Mouse (Mus musculus) kidney, embryonic 15.5 days (tissue): Measurements from ENCODE around the gene Maea. TPM values are rescaled to one million over a fixed set of nuclear protein-coding genes. Genes with fewer than 3 reads are reported as not detected.
A peak's percentile ranks its signal among the peaks of the same experiment; 100 is the strongest.

ENCODE experiments used
- ATAC-seq: fragments of 200-750 bp; cut with Nextera tagmentation; replicated peaks from 2 replicates; pipeline ENCODE4 v1.8.0; 2017; ENCODE audit warnings: moderate TSS enrichment; ENCODE audit not compliant: low FRiP score
- H3K27ac ChIP-seq: fragments of 300-500 bp; sonication (generic); 2 replicates; pipeline ENCODE4 v1.5.1; 2015; ENCODE audit warnings: mild to moderate bottlenecking, inconsistent platforms
- H3K27me3 ChIP-seq: fragments of 300-500 bp; sonication (generic); 2 replicates; pipeline ENCODE4 v1.6.1; 2015; ENCODE audit warnings: inconsistent platforms
- H3K36me3 ChIP-seq: fragments of 300-500 bp; sonication (generic); 2 replicates; pipeline ENCODE4 v1.6.1; 2015; ENCODE audit warnings: inconsistent platforms
- H3K4me1 ChIP-seq: fragments of 300-500 bp; sonication (generic); 2 replicates; pipeline ENCODE4 v1.6.1; 2015; ENCODE audit warnings: inconsistent platforms
- H3K4me2 ChIP-seq: fragments of 300-500 bp; sonication (generic); 2 replicates; pipeline ENCODE4 v1.6.1; 2015; ENCODE audit warnings: moderate library complexity, mild to moderate bottlenecking, inconsistent platforms
- H3K4me3 ChIP-seq: fragments of 300-500 bp; sonication (generic); replicated peaks from 2 replicates; pipeline ENCODE4 v1.5.1; 2015; ENCODE audit warnings: mild to moderate bottlenecking, inconsistent platforms
- H3K9ac ChIP-seq: fragments of 300-500 bp; sonication (generic); 2 replicates; pipeline ENCODE4 v1.6.1; 2015; ENCODE audit warnings: mild to moderate bottlenecking, inconsistent platforms
- H3K9me3 ChIP-seq: fragments of 300-500 bp; sonication (generic); replicated peaks from 2 replicates; pipeline ENCODE4 v1.6.1; 2016; ENCODE audit warnings: inconsistent platforms
- WGBS: fragments of 180-500 bp; shearing (Covaris S2); methylation state at CpG from one replicate; pipeline ENCODE4 v1.1.7; 2015; ENCODE audit warnings: mixed read lengths; 5-methylcytosine and 5-hydroxymethylcytosine counted together
- polyA plus RNA-seq: library from polyadenylated mRNA; unstranded; fragments of >200 nt; fragmentation: Nextera tagmentation; extraction: Ambion mirVana; gene quantifications from 2 replicates; pipeline ENCODE4 v1.2.1, GENCODE M21; 2015

Gene Maea
- polyA plus RNA-seq: 131 and 135 TPM in 2 replicates

- Histone ChIP-seq H3K4me1 (peaks cover 17% of the 10 kb centered on the region), H3K36me3 (peaks cover 7% of the 10 kb centered on the region; the same call in 1 of the 2 replicates), H3K4me2 (peak within 1 kb of the TSS; percentile 69), H3K4me3 (peak within 1 kb of the TSS; percentile 87), H3K27me3 (no peaks in the 10 kb centered on the region), H3K9me3 (no peaks in the 10 kb centered on the region; the same call in 1 of the 2 replicates), H3K9ac (peak within 1 kb of the TSS; percentile 91), H3K27ac (peak within 1 kb of the TSS; percentile 88)
- under 1% methylated on average over 71 of the region's 71 CpGs for WGBS
- ATAC-seq: peak; percentile 100
Observed at GRCm38 (mm10) chr5:33335273-33335976, at the start of gene Maea. Gene Maea (plus strand): TSS chr5:33335509.

- no peak overlapping the region for H3K9ac ChIP-seq
- no peak overlapping the region for H3K4me3 ChIP-seq
- 48% methylated on average over 16 of the region's 16 CpGs for WGBS
- H3K4me2 ChIP-seq: no peak overlapping the region
- no peak overlapping the region for H3K27ac ChIP-seq
- H3K27me3 ChIP-seq: no peaks in the 10 kb centered on the region
- no peaks in the 10 kb centered on the region for H3K36me3 ChIP-seq
- H3K4me1 ChIP-seq: no peaks in the 10 kb centered on the region
- ATAC-seq: no peak
- H3K9me3 ChIP-seq: no peaks in the 10 kb centered on the region
Observed at GRCm38 (mm10) chr5:33293796-33294430, 41.4 kb upstream of the Maea start.

- H3K4me3 ChIP-seq: no peak overlapping the region
- no peak overlapping the region for H3K9ac ChIP-seq
- no peak overlapping the region for H3K27ac ChIP-seq
- no peaks in the 10 kb centered on the region for H3K4me1 ChIP-seq
- no peaks in the 10 kb centered on the region for H3K36me3 ChIP-seq
- H3K9me3 ChIP-seq: no peaks in the 10 kb centered on the region
- H3K27me3 ChIP-seq: no peaks in the 10 kb centered on the region
- H3K4me2 ChIP-seq: no peak overlapping the region
- ATAC-seq: no peak
- 59% methylated on average over 6 of the region's 6 CpGs for WGBS
Observed at GRCm38 (mm10) chr5:33297164-33297563, 38.1 kb upstream of the Maea start.

GRCm38 (mm10) chr5:33301801-33302200 is 33.5 kb upstream of the Maea start:
- Histone ChIP-seq H3K36me3 (no peaks in the 10 kb centered on the region), H3K9ac (no peak overlapping the region), H3K27me3 (no peaks in the 10 kb centered on the region), H3K4me3 (no peak overlapping the region), H3K9me3 (no peaks in the 10 kb centered on the region), H3K27ac (no peak overlapping the region), H3K4me2 (no peak overlapping the region), H3K4me1 (no peaks in the 10 kb centered on the region)
- 89% methylated on average over 2 of the region's 2 CpGs for WGBS
- ATAC-seq: no peak

- Histone ChIP-seq H3K4me2 (no peak overlapping the region), H3K36me3 (no peaks in the 10 kb centered on the region), H3K9me3 (no peaks in the 10 kb centered on the region), H3K27ac (no peak overlapping the region), H3K27me3 (no peaks in the 10 kb centered on the region), H3K4me1 (no peaks in the 10 kb centered on the region), H3K9ac (no peak overlapping the region), H3K4me3 (no peak overlapping the region)
- ATAC-seq: no peak
- 77% methylated on average over 3 of the region's 3 CpGs for WGBS
Observed at GRCm38 (mm10) chr5:33310704-33311462, 24.4 kb upstream of the Maea start.

- H3K4me2 ChIP-seq: no peak overlapping the region
- H3K4me3 ChIP-seq: no peak overlapping the region
- no peaks in the 10 kb centered on the region for H3K4me1 ChIP-seq
- H3K9ac ChIP-seq: no peak overlapping the region
- H3K9me3 ChIP-seq: no peaks in the 10 kb centered on the region
- no peaks in the 10 kb centered on the region for H3K27me3 ChIP-seq
- no peak overlapping the region for H3K27ac ChIP-seq
- 89% methylated on average over 7 of the region's 7 CpGs for WGBS
- H3K36me3 ChIP-seq: no peaks in the 10 kb centered on the region
- ATAC-seq: no peak
Observed at GRCm38 (mm10) chr5:33312192-33312591, 23.1 kb upstream of the Maea start.

GRCm38 (mm10) chr5:33324491-33324890 is 10.8 kb upstream of the Maea start:
- Histone ChIP-seq H3K9me3 (no peaks in the 10 kb centered on the region), H3K9ac (no peak overlapping the region), H3K4me2 (no peak overlapping the region), H3K4me3 (no peak overlapping the region), H3K4me1 (no peaks in the 10 kb centered on the region), H3K27me3 (no peaks in the 10 kb centered on the region), H3K27ac (no peak overlapping the region), H3K36me3 (no peaks in the 10 kb centered on the region)
- ATAC-seq: no peak
- WGBS: 56% methylated on average over 2 of the region's 2 CpGs

GRCm38 (mm10) chr5:33334381-33335272 is 682 bp upstream of the Maea start:
- WGBS: 23% methylated on average over 18 of the region's 18 CpGs
- peaks cover 7% of the 10 kb centered on the region; the same call in 1 of the 2 replicates for H3K36me3 ChIP-seq
- peak overlapping the region; percentile 69 for H3K4me2 ChIP-seq
- H3K27me3 ChIP-seq: no peaks in the 10 kb centered on the region
- H3K4me3 ChIP-seq: peak overlapping the region; percentile 87
- H3K27ac ChIP-seq: peak overlapping the region; percentile 88
- H3K9ac ChIP-seq: peak overlapping the region; percentile 72
- ATAC-seq: no peak
- H3K4me1 ChIP-seq: peaks cover 17% of the 10 kb centered on the region
- H3K9me3 ChIP-seq: no peaks in the 10 kb centered on the region; the same call in 1 of the 2 replicates

GRCm38 (mm10) chr5:33335977-33336360 is 660 bp downstream of the Maea start:
- WGBS: under 1% methylated on average over 31 of the region's 31 CpGs
- Histone ChIP-seq H3K4me1 (peaks cover 17% of the 10 kb centered on the region), H3K9me3 (no peaks in the 10 kb centered on the region; the same call in 1 of the 2 replicates), H3K36me3 (peaks cover 7% of the 10 kb centered on the region; the same call in 1 of the 2 replicates), H3K27ac (peak overlapping the region; percentile 76), H3K27me3 (no peaks in the 10 kb centered on the region), H3K4me2 (peak overlapping the region; percentile 65), H3K4me3 (peak overlapping the region; percentile 87), H3K9ac (peak overlapping the region; percentile 91)
- no peak; the same call in 1 of the 2 replicates for ATAC-seq

GRCm38 (mm10) chr5:33337206-33337605 is 1.9 kb downstream of the Maea start:
- Histone ChIP-seq H3K4me2 (peak overlapping the region; percentile 3; the same call in 1 of the 2 replicates), H3K36me3 (peaks cover 7% of the 10 kb centered on the region; the same call in 1 of the 2 replicates), H3K9ac (0 out of 2 replicates have a peak overlapping the region, but pooled peaks have one; percentile 91), H3K9me3 (no peaks in the 10 kb centered on the region; the same call in 1 of the 2 replicates), H3K27me3 (no peaks in the 10 kb centered on the region), H3K4me1 (peaks cover 17% of the 10 kb centered on the region), H3K4me3 (peak overlapping the region; percentile 87), H3K27ac (no peak overlapping the region)
- no peak for ATAC-seq
- 73% methylated on average over 8 of the region's 8 CpGs for WGBS

GRCm38 (mm10) chr5:33341165-33341564 is 5.9 kb downstream of the Maea start:
- whole genome bisulfite sequencing: 76% methylated on average over 6 of the region's 6 CpGs

More at GRCm38 (mm10) chr5:33341165-33341564, 5.9 kb downstream of the Maea start:
- Histone ChIP-seq H3K36me3 (peaks cover 10% of the 10 kb centered on the region; the same call in 1 of the 2 replicates), H3K4me3 (no peak overlapping the region), H3K9ac (no peak overlapping the region), H3K4me2 (no peak overlapping the region), H3K9me3 (no peaks in the 10 kb centered on the region), H3K27ac (no peak overlapping the region), H3K4me1 (peaks cover 16% of the 10 kb centered on the region), H3K27me3 (no peaks in the 10 kb centered on the region)
- no peak for ATAC-seq
